Mouse (Mus musculus): ENCODE data around the gene Ddx23. TPM values are rescaled to one million over a fixed set of nuclear protein-coding genes. Genes with fewer than 3 reads are reported as not detected.

Gene Ddx23
- total RNA-seq, 1 experiment from 2014 or later: 114 TPM

Other genes starting within 250 kb of the Ddx23 start
- not detected in 2 replicates for gene Olfr282, start 231.7 kb downstream of the Ddx23 start, total RNA-seq (2017)
- gene Olfr281, start 210.3 kb downstream of the Ddx23 start, total RNA-seq (2017): 0.12 TPM in 1 of 2 replicates, not detected in the other
- not detected in 2 replicates for gene OR5BS1P, start 193.0 kb downstream of the Ddx23 start, total RNA-seq (2017)
- gene Lalba, start 180.2 kb downstream of the Ddx23 start, total RNA-seq (2017): not detected in 2 replicates
- gene Olfr279, start 170.5 kb downstream of the Ddx23 start, total RNA-seq (2017): not detected in 2 replicates
- 39.3 and 42.1 TPM in 2 replicates for gene Kansl2, start 128.6 kb downstream of the Ddx23 start, total RNA-seq (2017)
- gene Ccnt1, start 92.0 kb downstream of the Ddx23 start, total RNA-seq (2017): 105 and 123 TPM in 2 replicates
- 1.6 TPM in 1 of 2 replicates, not detected in the other for gene 4930415O20Rik, start 91.9 kb downstream of the Ddx23 start, total RNA-seq (2017)
- 2.0 and 2.8 TPM in 2 replicates for gene Adcy6, start 52.8 kb downstream of the Ddx23 start, total RNA-seq (2017)
- gene Cacnb3, start 32.1 kb downstream of the Ddx23 start, total RNA-seq (2017): not detected in 2 replicates
- gene Rnd1, start 14.6 kb upstream of the Ddx23 start, total RNA-seq (2017): 13.8 and 16.5 TPM in 2 replicates
- gene Ccdc65, start 45.3 kb upstream of the Ddx23 start, total RNA-seq (2017): not detected in 2 replicates
- 5.6 and 10.9 TPM in 2 replicates for gene Fkbp11, start 65.3 kb upstream of the Ddx23 start, total RNA-seq (2017)
- 53.5 and 60.3 TPM in 2 replicates for gene Arf3, start 100.3 kb upstream of the Ddx23 start, total RNA-seq (2017)
- gene Wnt10b, start 115.3 kb upstream of the Ddx23 start, total RNA-seq (2017): 0.58 and 0.74 TPM in 2 replicates
- not detected in 2 replicates for gene Wnt1, start 127.0 kb upstream of the Ddx23 start, total RNA-seq (2017)
- gene Ddn, start 146.6 kb upstream of the Ddx23 start, total RNA-seq (2017): 0.12 and 0.25 TPM in 2 replicates
- 107 and 111 TPM in 2 replicates for gene Prkag1, start 168.6 kb upstream of the Ddx23 start, total RNA-seq (2017)
- gene Kmt2d, start 208.3 kb upstream of the Ddx23 start, total RNA-seq (2017): 95.0 and 109 TPM in 2 replicates
- 18.3 and 20.0 TPM in 2 replicates for gene Rhebl1, start 231.6 kb upstream of the Ddx23 start, total RNA-seq (2017)
- gene Dhh, start 235.6 kb upstream of the Ddx23 start, total RNA-seq (2017): 0.70 TPM in 1 of 2 replicates, not detected in the other